Mouse (Mus musculus) G1E (cell line): ENCODE measurements around the gene Fbxo21.

Experiments used
- CTCF ChIP-seq: IDR thresholded peaks from 2 replicates; pipeline ENCODE4 v1.5.1; 2012; ENCODE audit warnings: low read depth, low read length, inconsistent platforms, mixed read lengths
- GATA1 ChIP-seq: IDR thresholded peaks from 2 replicates; pipeline ENCODE4 v1.6.1; 2012; ENCODE audit warnings: borderline replicate concordance, low read length, inconsistent platforms, mixed read lengths
- GATA2 ChIP-seq: IDR thresholded peaks from 2 replicates; pipeline ENCODE4 v1.6.1; 2012; ENCODE audit warnings: low read depth, low read length, inconsistent platforms, borderline replicate concordance
- POLR2AphosphoS5 ChIP-seq: IDR thresholded peaks from 2 replicates; pipeline ENCODE4 v1.6.1; 2012; ENCODE audit warnings: low read depth, low read length, inconsistent platforms; ENCODE audit not compliant: insufficient replicate concordance

GRCm38 (mm10) chr5:117966956-117967355 is 9.6 kb upstream of the Fbxo21 start:
- TF ChIP-seq CTCF (no peak), GATA1 (no peak), GATA2 (no peak), POLR2AphosphoS5 (no peak)
